Mouse (Mus musculus): ENCODE measurements at regions not wholly inside any gene's neighbourhood (a gene's known extent, or its start where the extent isn't known, plus 50 kb on each side); places are given as distances from the start of the nearest gene placed in this dataset.
"Not testable (repeated sequence)": the region's sequence is repeated elsewhere in the genome, so short reads cannot be mapped to it uniquely, and the experiment has no call there.

- not testable (repeated sequence) for DNase-seq (ENCODE audit: low spot score)
Observed at GRCm38 (mm10) chr1:141066830-141067229, 820.9 kb downstream of the Kcnt2 start.

- no peak for DNase-seq (ENCODE audit: low spot score)
Observed at GRCm38 (mm10) chr1:141097575-141097974, 851.6 kb downstream of the Kcnt2 start.

- DNase-seq (ENCODE audit: low spot score): no peak
Observed at GRCm38 (mm10) chr1:141102546-141102945, 856.6 kb downstream of the Kcnt2 start.

GRCm38 (mm10) chr1:141104034-141104433, 858.1 kb downstream of the Kcnt2 start:
- DNase-seq (ENCODE audit: low spot score): no peak

GRCm38 (mm10) chr1:141104633-141105032, 858.7 kb downstream of the Kcnt2 start:
- DNase-seq (ENCODE audit: low spot score): no peak

GRCm38 (mm10) chr1:141136771-141137541, 891.0 kb downstream of the Kcnt2 start:
- DNase-seq (ENCODE audit: low spot score): no peak

GRCm38 (mm10) chr1:141140157-141140556, 894.2 kb downstream of the Kcnt2 start:
- peak; percentile 78 for DNase-seq (ENCODE audit: low spot score)

- no peak for DNase-seq (ENCODE audit: low spot score)
Observed at GRCm38 (mm10) chr1:141145759-141146158, 899.8 kb downstream of the Kcnt2 start.

GRCm38 (mm10) chr1:141149899-141150298, 903.9 kb downstream of the Kcnt2 start:
- DNase-seq (ENCODE audit: low spot score): no peak

GRCm38 (mm10) chr1:141154572-141154971, 908.6 kb downstream of the Kcnt2 start:
- no peak for DNase-seq (ENCODE audit: low spot score)

GRCm38 (mm10) chr1:141161772-141162171, 915.8 kb downstream of the Kcnt2 start:
- no peak for DNase-seq (ENCODE audit: low spot score)

All from MN1 (cell line).